Mouse (Mus musculus) forebrain, embryonic 10.5 days (tissue): ENCODE results near the gene Clk3. TPM values are rescaled to one million over a fixed set of nuclear protein-coding genes. Genes with fewer than 3 reads are reported as not detected.
"Not testable (repeated sequence)": the region's sequence is repeated elsewhere in the genome, so short reads cannot be mapped to it uniquely, and the experiment has no call there.

Experiments used
- DNase-seq: peaks from one replicate; pipeline ENCODE4 v3.0.0-alpha.2; 2017; ENCODE audit warnings: low spot score; ENCODE audit errors: extremely low spot score
- H3K27ac ChIP-seq: fragments of 300-500 bp; sonication (generic); 2 replicates; pipeline ENCODE4 v1.5.1; 2016; ENCODE audit warnings: mild to moderate bottlenecking
- H3K27me3 ChIP-seq: fragments of 300-500 bp; sonication (generic); 2 replicates; pipeline ENCODE4 v1.6.1; 2016; ENCODE audit warnings: mild to moderate bottlenecking; ENCODE audit not compliant: poor library complexity, severe bottlenecking
- H3K36me3 ChIP-seq: fragments of 300-500 bp; sonication (generic); replicated peaks from 2 replicates; pipeline ENCODE4 v1.6.1; 2016; ENCODE audit warnings: mild to moderate bottlenecking, moderate library complexity
- H3K4me1 ChIP-seq: fragments of 300-500 bp; sonication (generic); 2 replicates; pipeline ENCODE4 v1.6.1; 2016
- H3K4me3 ChIP-seq: fragments of 300-500 bp; sonication (generic); 2 replicates; pipeline ENCODE4 v1.5.1; 2016; ENCODE audit warnings: mild to moderate bottlenecking, moderate library complexity
- H3K9me3 ChIP-seq: fragments of 300-500 bp; sonication (generic); 2 replicates; pipeline ENCODE4 v1.6.1; 2016; ENCODE audit warnings: mild to moderate bottlenecking, moderate library complexity
- WGBS: fragments of 180-500 bp; shearing (Covaris S2); methylation state at CpG from one replicate; pipeline ENCODE4 v1.1.7; 2016; 5-methylcytosine and 5-hydroxymethylcytosine counted together
- polyA plus RNA-seq: library from polyadenylated mRNA; unstranded; fragments of >200 nt; fragmentation: Nextera tagmentation; extraction: Ambion mirVana; gene quantifications from 2 replicates; pipeline ENCODE4 v1.2.1, GENCODE M21; 2016

Gene Clk3
- polyA plus RNA-seq, 1 experiment from 2014 or later, result 95.1 TPM

GRCm38 (mm10) chr9:57747067-57747466, 18.6 kb downstream of the Clk3 start:
- Histone ChIP-seq H3K27ac (no peak overlapping the region), H3K4me1 (no peaks in the 10 kb centered on the region), H3K36me3 (peaks cover 96% of the 10 kb centered on the region), H3K9me3 (no peaks in the 10 kb centered on the region), H3K27me3 (no peaks in the 10 kb centered on the region), H3K4me3 (no peak overlapping the region)
- WGBS, result 86% methylated on average over 1 of the region's 1 CpGs
- DNase-seq, result no peak

GRCm38 (mm10) chr9:57744462-57745091, 21.1 kb downstream of the Clk3 start:
- Histone ChIP-seq H3K27ac (no peak overlapping the region), H3K27me3 (no peaks in the 10 kb centered on the region), H3K4me3 (no peak overlapping the region), H3K9me3 (no peaks in the 10 kb centered on the region), H3K36me3 (peaks cover 96% of the 10 kb centered on the region), H3K4me1 (no peaks in the 10 kb centered on the region)
- WGBS, result 78% methylated on average over 3 of the region's 3 CpGs
- no peak for DNase-seq

DNA sequence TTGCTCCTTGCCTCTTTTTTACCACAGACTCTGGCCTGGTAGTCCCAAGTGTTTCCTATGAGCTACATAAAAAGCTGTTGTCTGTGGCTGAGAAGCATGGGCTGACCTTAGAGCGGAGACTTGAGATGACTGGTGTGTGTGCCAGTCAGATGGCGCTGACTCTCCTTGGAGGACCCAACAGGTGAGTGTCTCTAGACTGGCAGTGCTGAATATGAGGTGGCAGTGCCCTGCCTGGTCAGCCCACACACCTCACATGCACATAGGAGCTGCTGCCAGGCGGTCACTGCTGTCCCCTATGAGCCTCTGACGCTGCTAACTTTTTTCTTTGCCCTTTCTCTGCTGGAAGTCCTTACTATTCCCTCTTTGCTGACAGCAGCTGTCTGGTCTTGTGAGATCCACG, 25.8 kb downstream of the Clk3 start:
- H3K36me3 ChIP-seq, result peaks cover 70% of the 10 kb centered on the region

GRCm38 (mm10) chr9:57733606-57734005, 32.1 kb downstream of the Clk3 start:
- H3K27ac ChIP-seq, result no peak overlapping the region
- no peaks in the 10 kb centered on the region for H3K27me3 ChIP-seq
- no peak for DNase-seq
- peaks cover 70% of the 10 kb centered on the region for H3K36me3 ChIP-seq
- 93% methylated on average over 6 of the region's 6 CpGs for WGBS
- H3K9me3 ChIP-seq, result no peaks in the 10 kb centered on the region
- no peaks in the 10 kb centered on the region for H3K4me1 ChIP-seq
- H3K4me3 ChIP-seq, result no peak overlapping the region

More for the DNA sequence above, 25.8 kb downstream of the Clk3 start:
- no peak for DNase-seq
- no peak overlapping the region for H3K4me3 ChIP-seq
- H3K27me3 ChIP-seq, result no peaks in the 10 kb centered on the region
- no peak overlapping the region for H3K27ac ChIP-seq
- 92% methylated on average over 5 of the region's 5 CpGs for WGBS
- H3K9me3 ChIP-seq, result no peaks in the 10 kb centered on the region
- H3K4me1 ChIP-seq, result no peaks in the 10 kb centered on the region

GRCm38 (mm10) chr9:57728312-57728711, 37.3 kb downstream of the Clk3 start:
- Histone ChIP-seq H3K4me1 (no peaks in the 10 kb centered on the region), H3K27me3 (no peaks in the 10 kb centered on the region), H3K27ac (no peak overlapping the region), H3K36me3 (peaks cover 76% of the 10 kb centered on the region), H3K4me3 (no peak overlapping the region), H3K9me3 (no peaks in the 10 kb centered on the region)
- DNase-seq, result no peak
- WGBS, result 94% methylated on average over 1 of the region's 1 CpGs

GRCm38 (mm10) chr9:57724701-57725100, 41.0 kb downstream of the Clk3 start:
- Histone ChIP-seq H3K36me3 (peaks cover 83% of the 10 kb centered on the region), H3K4me1 (no peaks in the 10 kb centered on the region), H3K27ac (no peak overlapping the region), H3K9me3 (no peaks in the 10 kb centered on the region), H3K4me3 (no peak overlapping the region), H3K27me3 (no peaks in the 10 kb centered on the region)
- 93% methylated on average over 3 of the region's 3 CpGs for WGBS
- DNase-seq, result no peak

DNA sequence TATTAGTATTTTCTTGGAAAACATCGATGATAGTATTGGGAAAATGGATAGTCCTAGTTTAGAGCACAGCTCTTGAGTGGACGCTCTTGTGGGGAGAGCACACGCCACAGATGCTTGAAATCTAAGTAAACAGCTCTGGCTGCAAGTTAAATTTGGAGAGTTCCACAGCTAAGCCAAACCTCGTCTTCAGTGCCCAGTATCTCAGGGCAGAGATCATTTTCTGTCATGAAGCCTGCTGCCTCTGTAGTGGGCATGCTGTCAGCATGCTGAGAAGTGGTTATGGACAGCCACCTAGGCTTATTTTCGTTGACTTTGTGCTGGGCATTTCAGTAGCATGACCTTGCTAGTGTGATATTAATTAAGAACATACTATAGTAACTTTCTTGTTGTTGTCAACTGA, 41.9 kb downstream of the Clk3 start:
- no peak for DNase-seq
- no peaks in the 10 kb centered on the region for H3K4me1 ChIP-seq
- no peaks in the 10 kb centered on the region for H3K9me3 ChIP-seq
- H3K36me3 ChIP-seq, result peaks cover 83% of the 10 kb centered on the region
- WGBS, result 92% methylated on average over 5 of the region's 5 CpGs
- H3K4me3 ChIP-seq, result no peak overlapping the region
- no peak overlapping the region for H3K27ac ChIP-seq
- no peaks in the 10 kb centered on the region for H3K27me3 ChIP-seq

- no peak overlapping the region for H3K4me3 ChIP-seq
- no peak for DNase-seq
- H3K27ac ChIP-seq, result no peak overlapping the region
- H3K36me3 ChIP-seq, result peaks cover 84% of the 10 kb centered on the region
- 86% methylated on average over 5 of the region's 5 CpGs for WGBS
- no peaks in the 10 kb centered on the region for H3K4me1 ChIP-seq
- no peaks in the 10 kb centered on the region for H3K27me3 ChIP-seq
- no peaks in the 10 kb centered on the region for H3K9me3 ChIP-seq
Measured at GRCm38 (mm10) chr9:57723315-57723715, 42.3 kb downstream of the Clk3 start.

GRCm38 (mm10) chr9:57722371-57722770, 43.3 kb downstream of the Clk3 start:
- H3K4me3 ChIP-seq, result no peak overlapping the region
- WGBS, result 90% methylated on average over 1 of the region's 1 CpGs
- no peaks in the 10 kb centered on the region for H3K4me1 ChIP-seq
- H3K27me3 ChIP-seq, result no peaks in the 10 kb centered on the region
- DNase-seq, result no peak
- no peak overlapping the region for H3K27ac ChIP-seq
- H3K36me3 ChIP-seq, result peaks cover 84% of the 10 kb centered on the region
- H3K9me3 ChIP-seq, result no peaks in the 10 kb centered on the region

DNA sequence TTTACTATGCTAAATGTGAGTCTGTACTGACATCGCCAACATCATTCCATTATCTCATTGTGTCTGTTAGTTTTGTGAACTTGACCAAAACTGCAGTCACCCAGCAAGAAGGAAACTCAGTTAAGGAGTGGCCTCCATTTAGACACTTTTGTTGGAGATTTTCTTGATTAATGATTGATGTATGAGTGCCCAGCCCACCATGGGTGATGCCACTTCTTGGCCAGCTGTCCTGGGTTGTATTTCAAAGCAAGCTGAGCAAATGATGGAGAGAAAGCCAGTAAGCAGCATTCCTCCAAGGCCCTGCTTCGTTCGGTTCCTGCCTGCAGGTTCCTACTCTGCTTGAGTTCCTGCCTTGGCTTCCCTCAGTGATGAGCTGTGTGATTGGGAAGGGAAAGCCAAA, 44.9 kb downstream of the Clk3 start:
- Histone ChIP-seq H3K4me3 (no peak overlapping the region), H3K9me3 (no peaks in the 10 kb centered on the region), H3K27me3 (no peaks in the 10 kb centered on the region), H3K27ac (no peak overlapping the region), H3K4me1 (no peaks in the 10 kb centered on the region), H3K36me3 (peaks cover 83% of the 10 kb centered on the region)
- WGBS, result 93% methylated on average over 3 of the region's 3 CpGs
- no peak for DNase-seq

DNA sequence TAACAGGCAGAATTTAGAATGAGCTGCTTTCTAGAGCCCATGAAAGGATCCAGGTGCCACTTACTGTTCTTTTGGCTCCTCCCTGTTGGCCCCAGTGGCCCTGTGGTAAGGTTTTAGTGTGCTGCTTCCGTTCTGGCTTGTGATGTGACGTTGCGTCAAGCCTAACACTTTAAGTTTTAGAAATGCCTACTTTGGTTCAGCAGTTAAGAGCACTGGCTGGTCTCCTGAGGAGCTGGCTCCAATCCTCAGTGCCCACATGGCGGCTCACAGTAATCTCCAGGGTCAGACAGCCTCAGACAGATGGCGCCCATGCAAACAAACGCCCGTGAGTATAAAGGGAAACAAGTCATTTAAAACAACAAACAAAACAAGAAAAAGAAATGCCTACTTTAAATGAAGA, 47.3 kb downstream of the Clk3 start:
- no peaks in the 10 kb centered on the region for H3K9me3 ChIP-seq
- H3K27ac ChIP-seq, result no peak overlapping the region
- WGBS, result 95% methylated on average over 7 of the region's 7 CpGs
- DNase-seq, result no peak
- H3K27me3 ChIP-seq, result no peaks in the 10 kb centered on the region
- peaks cover 97% of the 10 kb centered on the region for H3K36me3 ChIP-seq
- no peaks in the 10 kb centered on the region for H3K4me1 ChIP-seq
- no peak overlapping the region for H3K4me3 ChIP-seq

GRCm38 (mm10) chr9:57712194-57712593, 53.5 kb downstream of the Clk3 start:
- H3K27me3 ChIP-seq, result no peaks in the 10 kb centered on the region
- H3K36me3 ChIP-seq, result peaks cover 63% of the 10 kb centered on the region
- H3K27ac ChIP-seq, result no peak overlapping the region
- WGBS, result 72% methylated on average over 2 of the region's 2 CpGs
- peaks cover 18% of the 10 kb centered on the region for H3K4me1 ChIP-seq
- no peak for DNase-seq
- H3K9me3 ChIP-seq, result no peaks in the 10 kb centered on the region; the same call in 1 of the 2 replicates
- H3K4me3 ChIP-seq, result no peak overlapping the region

GRCm38 (mm10) chr9:57710214-57710613, 55.4 kb downstream of the Clk3 start:
- DNase-seq, H3K9me3 ChIP-seq, H3K4me3 ChIP-seq, H3K27me3 ChIP-seq, H3K27ac ChIP-seq: not testable (repeated sequence)
- H3K4me1 ChIP-seq, result peaks cover 18% of the 10 kb centered on the region
- WGBS, result 95% methylated on average over 5 of the region's 5 CpGs
- H3K36me3 ChIP-seq, result peaks cover 44% of the 10 kb centered on the region
